Comparison of ENCODE assay signal across 14 mouse cellular contexts in genomic region chr11:19205174-19205573, GRCm38 (mm10).
DNase-seq lines count a peak whose midpoint lies in the region; ATAC-seq and TF ChIP-seq lines count a peak whose summit lies in the region.
"Had no signal": no experiment of that assay in that cellular context is flagged by ENCODE, and none has a peak within 500 bp of the region (broad histone marks: within the 10 kb centered on the region; RNA-seq: fewer than 3 reads in every experiment).

No protein-coding gene starts in this region.

- no peak for TF ChIP-seq CTCF in heart, postnatal 0 days (IDR thresholded peaks at IDR 0.05; ENCODE audit: low read depth)

- 0 out of 2 replicates have a peak, but pooled peaks cover 5% of the 10 kb centered on the region for H3K4me1 ChIP-seq in heart, postnatal 0 days (ENCODE audit: control insufficient read depth, insufficient read depth)
- peaks cover 38% of the 10 kb centered on the region for H3K4me1 ChIP-seq in midbrain, embryonic 10.5 days
- peaks cover 30% of the 10 kb centered on the region for H3K4me1 ChIP-seq in midbrain, embryonic 13.5 days (replicated peaks)
- peaks cover 13% of the 10 kb centered on the region for H3K4me1 ChIP-seq in embryonic facial prominence, embryonic 15.5 days
- H3K4me1 ChIP-seq in midbrain, embryonic 16.5 days (ENCODE audit: control insufficient read depth, insufficient read depth, low read length), result peaks cover 7% of the 10 kb centered on the region
- H3K4me1 ChIP-seq: liver, embryonic 12.5 days had no signal

- H3K4me2 ChIP-seq in heart, postnatal 0 days (ENCODE audit: low read depth, low read length), result no peak overlapping the region
- H3K4me2 ChIP-seq in midbrain, embryonic 13.5 days (replicated peaks), result no peak overlapping the region
- no peak overlapping the region for H3K4me2 ChIP-seq in embryonic facial prominence, embryonic 15.5 days (replicated peaks)
- H3K4me2 ChIP-seq in midbrain, embryonic 16.5 days (ENCODE audit: low read length), result no peak overlapping the region
- H3K4me2 ChIP-seq: intestine, embryonic 15.5 days; liver, embryonic 12.5 days had no signal

- no peak for ATAC-seq in heart, postnatal 0 days (ENCODE audit: insufficient read depth, low read depth)
- no peak for ATAC-seq in midbrain, embryonic 13.5 days
- no peak for ATAC-seq in embryonic facial prominence, embryonic 15.5 days (ENCODE audit: insufficient number of reproducible peaks, low FRiP score, low TSS enrichment, low read depth)
- ATAC-seq in midbrain, embryonic 16.5 days, result peak; percentile 66
- no peak for ATAC-seq in megakaryocyte-erythroid progenitor cell, adult 5-6 weeks (replicated peaks; ENCODE audit: low FRiP score, low TSS enrichment, poor library complexity, severe bottlenecking)
- ATAC-seq: liver, embryonic 12.5 days; Patski had no signal

- H3K4me3 ChIP-seq in heart, postnatal 0 days (ENCODE audit: low read depth, low read length), result no peak overlapping the region
- H3K4me3 ChIP-seq in midbrain, embryonic 10.5 days, result no peak overlapping the region
- no peak overlapping the region for H3K4me3 ChIP-seq in midbrain, embryonic 13.5 days (replicated peaks)
- H3K4me3 ChIP-seq in embryonic facial prominence, embryonic 15.5 days (replicated peaks), result no peak overlapping the region
- H3K4me3 ChIP-seq in midbrain, embryonic 16.5 days (ENCODE audit: low read depth, low read length), result no peak overlapping the region
- H3K4me3 ChIP-seq: intestine, embryonic 15.5 days; liver, embryonic 12.5 days had no signal

- no peaks in the 10 kb centered on the region for H3K36me3 ChIP-seq in heart, postnatal 0 days (replicated peaks; ENCODE audit: control insufficient read depth, insufficient read depth, low read length)
- H3K36me3 ChIP-seq in midbrain, embryonic 10.5 days, result no peaks in the 10 kb centered on the region
- H3K36me3 ChIP-seq in midbrain, embryonic 13.5 days, result no peaks in the 10 kb centered on the region
- no peaks in the 10 kb centered on the region for H3K36me3 ChIP-seq in embryonic facial prominence, embryonic 15.5 days
- H3K36me3 ChIP-seq in midbrain, embryonic 16.5 days (ENCODE audit: control insufficient read depth, insufficient read depth, low read length), result no peaks in the 10 kb centered on the region
- H3K36me3 ChIP-seq: intestine, embryonic 15.5 days; liver, embryonic 12.5 days had no signal

- no peaks in the 10 kb centered on the region for H3K9me3 ChIP-seq in heart, postnatal 0 days (replicated peaks; ENCODE audit: control insufficient read depth, low read length)
- H3K9me3 ChIP-seq in midbrain, embryonic 10.5 days (replicated peaks), result no peaks in the 10 kb centered on the region
- no peaks in the 10 kb centered on the region for H3K9me3 ChIP-seq in midbrain, embryonic 13.5 days
- H3K9me3 ChIP-seq in embryonic facial prominence, embryonic 15.5 days (replicated peaks), result no peaks in the 10 kb centered on the region
- H3K9me3 ChIP-seq in midbrain, embryonic 16.5 days (replicated peaks; ENCODE audit: control insufficient read depth, low read length, poor library complexity, severe bottlenecking), result no peaks in the 10 kb centered on the region
- H3K9me3 ChIP-seq: intestine, embryonic 15.5 days; liver, embryonic 12.5 days had no signal

- no peak for DNase-seq in heart, postnatal 0 days (ENCODE audit: low spot score)
- DNase-seq in heart, adult 11 months, result no peak
- no peak for DNase-seq in midbrain, embryonic 10.5 days (ENCODE audit: low spot score)
- no peak for DNase-seq in left cerebral cortex, adult 18-20 months (ENCODE audit: low spot score in 2 of 2)
- DNase-seq: B cell, adult 2 months; cerebellum, postnatal 25 days; right cerebral cortex, adult 18-20 months had no signal

- no peak overlapping the region for H3K9ac ChIP-seq in heart, postnatal 0 days (replicated peaks; ENCODE audit: low read depth, low read length)
- H3K9ac ChIP-seq in midbrain, embryonic 13.5 days (replicated peaks), result no peak overlapping the region
- H3K9ac ChIP-seq in embryonic facial prominence, embryonic 15.5 days, result no peak overlapping the region
- no peak overlapping the region for H3K9ac ChIP-seq in midbrain, embryonic 16.5 days (ENCODE audit: low read depth, low read length)
- H3K9ac ChIP-seq: intestine, embryonic 15.5 days; liver, embryonic 12.5 days had no signal

- H3K27me3 ChIP-seq in heart, postnatal 0 days (ENCODE audit: control insufficient read depth, insufficient read depth, low read length), result no peaks in the 10 kb centered on the region
- no peaks in the 10 kb centered on the region for H3K27me3 ChIP-seq in midbrain, embryonic 10.5 days (ENCODE audit: low read depth, poor library complexity, severe bottlenecking)
- no peaks in the 10 kb centered on the region for H3K27me3 ChIP-seq in midbrain, embryonic 13.5 days
- no peaks in the 10 kb centered on the region for H3K27me3 ChIP-seq in embryonic facial prominence, embryonic 15.5 days
- no peaks in the 10 kb centered on the region for H3K27me3 ChIP-seq in midbrain, embryonic 16.5 days (ENCODE audit: control insufficient read depth, insufficient read depth, low read depth, low read length)
- H3K27me3 ChIP-seq: intestine, embryonic 15.5 days; liver, embryonic 12.5 days had no signal

- peak overlapping the region; percentile 5; the same call in 1 of the 2 replicates for H3K27ac ChIP-seq in heart, postnatal 0 days (ENCODE audit: low read depth)
- H3K27ac ChIP-seq in midbrain, embryonic 10.5 days (replicated peaks), result peak overlapping the region; percentile 72
- H3K27ac ChIP-seq in midbrain, embryonic 13.5 days, result no peak overlapping the region
- peak overlapping the region; percentile 79 for H3K27ac ChIP-seq in embryonic facial prominence, embryonic 15.5 days (replicated peaks)
- no peak overlapping the region for H3K27ac ChIP-seq in midbrain, embryonic 16.5 days (ENCODE audit: low read length)
- H3K27ac ChIP-seq: intestine, embryonic 15.5 days; liver, embryonic 12.5 days had no signal

- TF ChIP-seq EP300 in heart, postnatal 0 days (IDR thresholded peaks at IDR 0.05; ENCODE audit: low read depth), result no peak

Comparison
In these comparisons a context has a peak if more than half of its experiments do, and no peak if none do; other contexts are left out.
1. H3K27ac ChIP-seq: peak in heart, postnatal 0 days (single experiment), midbrain, embryonic 10.5 days (single experiment) and embryonic facial prominence, embryonic 15.5 days (single experiment); none in midbrain, embryonic 13.5 days (single experiment) and midbrain, embryonic 16.5 days (single experiment).